Mouse (Mus musculus) liver, adult (tissue): ENCODE data around the gene Tnfsf18.

Experiments used
- GATA4 ChIP-seq: IDR thresholded peaks from 2 replicates; pipeline ENCODE4 v1.6.1; 2014; ENCODE audit warnings: mild to moderate bottlenecking, low read length; ENCODE audit not compliant: insufficient replicate concordance

Tnfsf18 gene

DNA sequence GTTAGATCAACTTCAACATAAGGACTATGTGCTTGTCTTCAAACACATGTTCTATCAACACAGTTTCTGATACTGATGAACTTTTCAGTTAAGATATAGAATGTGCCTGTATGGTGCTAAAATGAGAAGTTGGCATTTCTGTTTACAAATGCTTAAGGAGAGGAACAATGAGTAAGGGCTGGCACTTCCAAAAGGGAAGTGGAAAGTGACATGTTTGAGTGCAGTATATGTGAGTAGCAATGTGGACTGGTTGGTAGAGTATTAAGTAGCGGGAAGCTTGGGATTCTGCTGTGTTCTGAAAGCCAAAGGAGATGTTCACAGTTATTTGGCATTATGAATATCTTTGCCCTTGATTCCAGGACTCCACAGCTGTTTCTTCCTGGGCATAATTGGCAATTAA lies 33.7 kb downstream of the Tnfsf18 start:
- no peak for TF ChIP-seq GATA4

DNA sequence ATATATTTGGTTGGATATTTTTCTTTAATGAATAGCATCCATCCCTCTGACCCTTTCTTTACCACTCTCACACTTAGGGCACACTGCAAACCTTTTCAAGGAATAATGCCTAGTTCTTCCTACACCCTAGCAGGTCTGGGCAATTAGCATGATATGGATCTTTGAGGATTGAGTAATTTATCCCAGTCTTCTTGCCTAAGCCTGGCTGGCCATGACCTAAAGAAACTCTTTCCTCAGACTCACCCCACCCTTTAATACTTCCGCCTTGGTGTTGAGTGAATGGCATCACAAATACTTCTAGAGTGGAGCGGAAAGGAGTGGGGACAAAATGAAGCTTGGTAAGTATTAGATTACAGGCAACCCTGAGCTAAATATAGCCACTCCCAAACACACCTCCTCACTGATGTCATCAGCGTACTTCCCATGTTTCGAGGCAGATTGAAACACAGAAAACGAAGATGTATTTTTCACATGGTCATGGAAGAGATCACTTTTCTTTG lies 56.2 kb downstream of the Tnfsf18 start:
- TF ChIP-seq GATA4, result no peak

DNA sequence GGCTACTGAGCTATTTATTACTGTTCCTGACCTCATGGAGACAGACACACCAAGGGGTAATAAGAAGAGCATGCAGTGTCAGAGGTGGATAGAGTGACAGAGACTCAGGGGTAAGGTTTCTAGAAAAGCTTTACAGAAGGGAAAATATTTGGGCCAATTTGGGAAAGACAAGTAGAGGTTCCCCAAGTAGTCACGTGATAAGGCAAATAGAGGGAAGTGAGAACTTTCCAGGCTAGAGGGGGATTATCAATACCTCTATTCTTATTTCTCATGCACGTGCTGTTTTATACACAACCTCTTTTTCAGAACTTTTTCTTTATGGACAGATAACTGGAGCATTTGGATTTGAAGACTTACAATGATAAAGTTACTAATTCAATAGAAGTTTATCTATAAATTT lies 57.6 kb downstream of the Tnfsf18 start:
- no peak for TF ChIP-seq GATA4
